Mouse (Mus musculus) liver, adult 2 months (tissue): ENCODE measurements around the gene Id3. TPM values are rescaled to one million over a fixed set of nuclear protein-coding genes. Genes with fewer than 3 reads are reported as not detected.
A peak's percentile ranks its signal among the peaks of the same experiment; 100 is the strongest.

Experiments
- DNase-seq: peaks from one replicate; pipeline ENCODE4 v3.0.0-alpha.2; 2011; ENCODE audit warnings: low read depth, low spot score; ENCODE audit errors: extremely low read depth
- H3K27ac ChIP-seq: fragments of 200-500 bp; replicated peaks from 2 replicates; pipeline ENCODE4 v1.5.1; 2012; ENCODE audit warnings: low read depth, mild to moderate bottlenecking, control low read depth, inconsistent platforms, low read length; ENCODE audit not compliant: insufficient read depth
- H3K27me3 ChIP-seq: fragments of 200-500 bp; 2 replicates; pipeline ENCODE4 v1.6.1; 2012; ENCODE audit warnings: mild to moderate bottlenecking, moderate library complexity, low read length, inconsistent platforms; ENCODE audit not compliant: control insufficient read depth, insufficient read depth
- H3K36me3 ChIP-seq: fragments of 200-500 bp; 2 replicates; pipeline ENCODE4 v1.6.1; 2012; ENCODE audit warnings: low read length, inconsistent platforms; ENCODE audit not compliant: control insufficient read depth, insufficient read depth
- H3K4me1 ChIP-seq: fragments of 200-500 bp; 2 replicates; pipeline ENCODE4 v1.6.1; 2011; ENCODE audit warnings: low read length; ENCODE audit not compliant: control insufficient read depth, insufficient read depth
- H3K4me3 ChIP-seq: fragments of 200-500 bp; 2 replicates; pipeline ENCODE4 v1.5.1; 2011; ENCODE audit warnings: low read depth, mild to moderate bottlenecking, control low read depth, low read length, moderate library complexity; ENCODE audit not compliant: insufficient read depth
- H3K79me2 ChIP-seq: fragments of 200-500 bp; 2 replicates; pipeline ENCODE4 v1.6.1; 2012; ENCODE audit warnings: inconsistent platforms, mild to moderate bottlenecking, low read length, moderate library complexity; ENCODE audit not compliant: control insufficient read depth, insufficient read depth
- H3K9ac ChIP-seq: fragments of 200-500 bp; 2 replicates; pipeline ENCODE4 v1.6.1; 2012; ENCODE audit warnings: low read depth, mild to moderate bottlenecking, control low read depth, inconsistent platforms, low read length
- CTCF ChIP-seq: fragments of 200-500 bp; IDR thresholded peaks from 2 replicates; pipeline ENCODE4 v1.5.1; 2011; ENCODE audit warnings: low read depth, low read length, control low read depth
- POLR2A ChIP-seq: fragments of 200-500 bp; IDR thresholded peaks from 2 replicates; pipeline ENCODE4 v1.6.1; 2011; ENCODE audit warnings: low read length, control low read depth; ENCODE audit not compliant: insufficient read depth; ENCODE audit errors: extremely low read depth
- WGBS: fragments of 180-500 bp; shearing (Covaris S2); methylation state at CpG from one replicate; pipeline ENCODE4 v1.1.7; 2018; 5-methylcytosine and 5-hydroxymethylcytosine counted together
- polyA plus RNA-seq: library from polyadenylated mRNA; depleted of rRNA; stranded (reverse); fragments of >200 nt; gene quantifications from 2 replicates; pipeline ENCODE4 v1.2.3, GENCODE M21; 2012
- total RNA-seq: library from RNA; depleted of rRNA; stranded (reverse); fragments of >200 nt; gene quantifications from 2 replicates; pipeline ENCODE4 v1.2.3, GENCODE M21; 2014

Gene Id3
- total and polyA plus RNA-seq, 2 experiments, result 33.2 to 274 TPM

DNA sequence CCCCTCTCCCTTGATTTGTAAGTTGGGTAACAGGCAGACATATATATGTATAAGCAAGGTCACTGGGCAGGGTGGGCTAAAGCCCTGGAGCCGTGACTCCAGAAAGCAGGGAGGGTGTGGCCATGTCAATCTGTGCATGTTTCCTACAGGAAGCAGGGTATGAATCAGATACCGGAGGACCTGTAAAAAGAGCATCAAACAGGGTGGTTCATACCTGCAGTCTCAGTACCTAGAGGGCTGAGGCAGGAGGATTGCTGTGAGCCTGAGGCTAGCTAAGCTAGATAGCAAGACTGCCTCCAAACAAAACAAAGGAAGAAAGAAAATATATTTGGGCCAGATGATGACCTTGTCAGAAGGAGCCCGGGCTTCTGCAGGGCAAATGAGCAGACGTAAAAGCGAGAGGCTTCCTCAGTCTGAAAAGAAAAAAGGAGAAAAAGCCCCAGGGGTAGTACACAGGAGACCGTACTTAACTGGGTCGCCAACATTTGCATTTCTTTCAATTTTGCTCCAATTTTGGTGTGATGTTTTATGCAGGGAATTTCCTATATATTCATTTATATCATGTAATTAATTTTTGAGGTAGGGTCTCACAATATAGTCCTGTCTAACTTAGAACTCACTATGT, 21.3 kb upstream of the Id3 start:
- no peak for DNase-seq
- Histone ChIP-seq H3K27me3 (no peaks in the 10 kb centered on the region), H3K9ac (no peak overlapping the region), H3K4me3 (no peak overlapping the region), H3K79me2 (no peaks in the 10 kb centered on the region), H3K4me1 (peaks cover 23% of the 10 kb centered on the region), H3K27ac (no peak overlapping the region), H3K36me3 (no peaks in the 10 kb centered on the region)
- WGBS, result 89% methylated on average over 7 of the region's 7 CpGs
- TF ChIP-seq CTCF (no peak), POLR2A (no peak)

DNA sequence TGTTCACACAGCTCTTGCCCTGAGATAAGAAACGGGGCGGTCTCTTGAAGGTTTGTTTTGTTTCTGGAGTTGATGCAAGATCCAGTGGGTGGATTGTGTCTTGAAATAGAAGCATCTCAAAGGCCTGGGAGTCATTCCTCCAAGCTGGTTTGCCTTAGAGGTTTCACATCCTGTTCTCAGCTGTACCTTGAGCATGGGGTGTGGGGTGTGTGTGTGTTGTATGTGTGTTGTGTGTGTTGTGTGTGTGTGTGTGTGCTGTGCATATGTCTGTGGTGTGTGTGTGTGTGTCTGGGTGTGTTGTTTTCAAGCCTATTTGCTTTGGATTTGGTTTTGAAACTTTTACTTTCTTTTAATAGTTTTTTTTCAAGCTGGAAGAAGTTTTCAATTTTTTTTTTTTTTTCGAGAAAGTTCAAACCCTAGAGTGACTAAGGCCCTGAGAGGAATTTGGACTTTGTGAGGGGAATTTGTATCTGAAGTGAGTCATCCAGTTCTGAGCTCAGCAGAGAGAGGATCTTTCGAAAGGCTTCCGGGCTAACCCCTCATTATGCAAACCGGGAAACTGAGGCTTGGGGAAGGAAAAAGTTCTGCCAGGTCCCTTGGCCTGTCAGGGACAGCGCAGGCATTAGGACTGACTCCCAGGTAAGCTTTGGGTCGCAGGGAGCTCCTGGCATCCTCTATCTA, 20.0 kb upstream of the Id3 start:
- peak; percentile 83 for DNase-seq
- Histone ChIP-seq H3K9ac (0 out of 2 replicates have a peak overlapping the region, but pooled peaks have one; percentile 31), H3K27me3 (no peaks in the 10 kb centered on the region), H3K27ac (peak overlapping the region; percentile 76), H3K4me3 (no peak overlapping the region), H3K79me2 (no peaks in the 10 kb centered on the region), H3K4me1 (peaks cover 20% of the 10 kb centered on the region), H3K36me3 (no peaks in the 10 kb centered on the region)
- 34% methylated on average over 8 of the region's 8 CpGs for WGBS
- TF ChIP-seq CTCF (no peak), POLR2A (no peak)

DNA sequence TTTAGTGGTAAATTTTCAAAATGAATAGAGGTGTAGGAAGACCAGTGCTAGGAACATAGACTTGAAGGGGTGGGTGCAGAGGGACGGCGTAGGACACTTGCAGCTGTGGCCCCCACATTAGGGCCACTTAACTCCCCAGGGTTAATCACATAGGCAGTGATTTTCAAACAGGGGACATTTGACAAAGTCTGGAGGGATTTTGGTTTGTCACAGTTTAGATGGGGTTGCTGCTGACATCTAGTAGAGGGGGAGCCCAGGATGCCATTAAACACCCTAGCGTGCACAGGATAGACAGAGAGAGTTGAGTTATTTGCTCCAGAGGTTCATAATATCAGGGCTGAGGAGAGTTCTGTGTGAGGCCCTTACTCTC, 19.5 kb upstream of the Id3 start:
- no peak overlapping the region for H3K4me3 ChIP-seq
- WGBS, result 88% methylated on average over 3 of the region's 3 CpGs
- DNase-seq, result no peak
- no peaks in the 10 kb centered on the region for H3K79me2 ChIP-seq
- peak overlapping the region; percentile 62 for H3K27ac ChIP-seq
- no peak for TF ChIP-seq POLR2A
- TF ChIP-seq CTCF, result no peak
- no peaks in the 10 kb centered on the region for H3K27me3 ChIP-seq
- no peak overlapping the region for H3K9ac ChIP-seq
- peaks cover 20% of the 10 kb centered on the region for H3K4me1 ChIP-seq
- no peaks in the 10 kb centered on the region for H3K36me3 ChIP-seq

DNA sequence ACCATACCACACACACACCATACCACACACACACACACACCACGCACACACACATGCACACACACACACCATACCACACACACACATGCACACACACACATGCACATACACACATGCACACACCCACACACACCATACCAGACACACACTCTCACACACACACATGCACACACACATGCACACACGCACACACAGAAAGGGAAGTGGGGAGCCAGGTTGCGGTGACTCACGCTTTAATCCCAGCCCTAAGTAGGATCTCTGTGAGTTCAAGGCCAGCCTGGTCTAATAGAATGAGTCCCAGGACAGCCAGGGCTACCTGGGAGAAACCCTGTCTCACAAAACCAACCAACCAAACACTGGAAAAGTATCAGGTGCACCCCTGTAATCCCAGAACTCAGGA, 18.7 kb upstream of the Id3 start:
- Histone ChIP-seq H3K27ac (no peak overlapping the region), H3K27me3 (no peaks in the 10 kb centered on the region), H3K4me3 (no peak overlapping the region), H3K79me2 (no peaks in the 10 kb centered on the region), H3K4me1 (peaks cover 20% of the 10 kb centered on the region), H3K9ac (no peak overlapping the region), H3K36me3 (no peaks in the 10 kb centered on the region)
- DNase-seq, result no peak
- 98% methylated on average over 4 of the region's 4 CpGs for WGBS
- TF ChIP-seq POLR2A (no peak), CTCF (no peak)

DNA sequence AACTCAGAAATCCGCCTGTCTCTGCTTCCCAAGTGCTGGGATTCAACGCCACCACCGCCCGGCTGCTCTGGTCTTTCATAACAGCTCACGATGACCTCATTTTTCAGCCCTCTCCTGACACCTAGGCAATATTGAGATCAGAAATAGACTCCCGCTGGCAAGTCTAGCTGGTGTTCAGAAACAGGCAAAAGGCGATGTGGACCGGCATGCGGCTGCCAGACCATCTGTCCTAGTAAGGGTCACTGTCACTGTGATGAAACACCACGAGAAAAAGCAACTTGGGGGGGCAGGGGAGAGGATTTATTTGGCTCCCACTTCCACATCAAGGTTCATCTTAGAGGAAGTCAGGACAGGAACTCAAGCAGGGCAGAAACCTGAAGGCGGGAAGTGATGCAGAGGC, 17.8 kb upstream of the Id3 start:
- no peak for TF ChIP-seq CTCF
- TF ChIP-seq POLR2A, result no peak
- 30% methylated on average over 11 of the region's 11 CpGs for WGBS
- Histone ChIP-seq H3K36me3 (no peaks in the 10 kb centered on the region), H3K4me1 (peaks cover 16% of the 10 kb centered on the region), H3K4me3 (no peak overlapping the region), H3K27me3 (no peaks in the 10 kb centered on the region), H3K9ac (no peak overlapping the region), H3K27ac (peak overlapping the region; percentile 19; the same call in 1 of the 2 replicates), H3K79me2 (no peaks in the 10 kb centered on the region)
- DNase-seq, result peak; percentile 90

DNA sequence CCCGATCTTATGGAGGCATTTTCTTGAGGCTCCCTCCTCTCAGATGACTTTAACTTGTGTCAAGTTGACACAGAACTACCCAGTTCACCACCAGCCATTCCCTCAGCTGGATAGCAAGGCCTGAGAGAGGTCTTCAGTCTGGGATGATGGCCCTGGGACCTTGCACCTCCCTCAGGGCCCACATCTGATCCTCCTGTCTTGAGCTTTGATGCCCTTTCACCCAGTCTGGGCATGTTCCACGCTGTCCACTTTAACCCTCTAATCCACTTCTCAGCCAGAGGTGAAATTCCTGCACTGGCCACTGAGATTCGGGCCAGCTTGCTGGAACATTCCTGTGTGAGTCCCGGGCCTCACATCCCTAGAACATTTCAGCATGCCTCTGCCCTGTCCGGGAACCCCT, 17.3 kb upstream of the Id3 start:
- no peak overlapping the region for H3K4me3 ChIP-seq
- TF ChIP-seq POLR2A, result no peak
- TF ChIP-seq CTCF, result 0 out of 2 replicates have a peak, but pooled peaks have one; percentile 19
- no peaks in the 10 kb centered on the region for H3K36me3 ChIP-seq
- H3K4me1 ChIP-seq, result peaks cover 16% of the 10 kb centered on the region
- H3K9ac ChIP-seq, result no peak overlapping the region
- H3K27ac ChIP-seq, result peak overlapping the region; percentile 19
- DNase-seq, result peak; percentile 73
- WGBS, result 51% methylated on average over 5 of the region's 5 CpGs
- no peaks in the 10 kb centered on the region for H3K27me3 ChIP-seq
- no peaks in the 10 kb centered on the region for H3K79me2 ChIP-seq
